Mouse (Mus musculus) embryonic facial prominence, embryonic 10.5 days (tissue): ENCODE results near the gene Zfyve28. TPM values are rescaled to one million over a fixed set of nuclear protein-coding genes. Genes with fewer than 3 reads are reported as not detected.

ENCODE experiments used
- DNase-seq: peaks from one replicate; pipeline ENCODE4 v3.0.0-alpha.2; 2017; ENCODE audit warnings: low spot score
- H3K27ac ChIP-seq: fragments of 300-500 bp; sonication (generic); replicated peaks from 2 replicates; pipeline ENCODE4 v1.5.1; 2016; ENCODE audit warnings: mild to moderate bottlenecking
- H3K27me3 ChIP-seq: fragments of 300-500 bp; sonication (generic); replicated peaks from 2 replicates; pipeline ENCODE4 v1.6.1; 2016; ENCODE audit warnings: low read depth, mild to moderate bottlenecking; ENCODE audit not compliant: poor library complexity, severe bottlenecking
- H3K36me3 ChIP-seq: fragments of 300-500 bp; sonication (generic); replicated peaks from 2 replicates; pipeline ENCODE4 v1.6.1; 2016; ENCODE audit warnings: mild to moderate bottlenecking, moderate library complexity
- H3K4me1 ChIP-seq: fragments of 300-500 bp; sonication (generic); 2 replicates; pipeline ENCODE4 v1.6.1; 2016
- H3K4me3 ChIP-seq: fragments of 300-500 bp; sonication (generic); 2 replicates; pipeline ENCODE4 v1.5.1; 2016; ENCODE audit warnings: mild to moderate bottlenecking, moderate library complexity
- H3K9me3 ChIP-seq: fragments of 300-500 bp; sonication (generic); 2 replicates; pipeline ENCODE4 v1.6.1; 2016; ENCODE audit warnings: mild to moderate bottlenecking
- whole genome bisulfite sequencing: fragments of 180-500 bp; shearing (Covaris S2); methylation state at CpG from one replicate; pipeline ENCODE4 v1.1.7; 2016; 5-methylcytosine and 5-hydroxymethylcytosine counted together
- polyA plus RNA-seq: library from polyadenylated mRNA; unstranded; fragments of >200 nt; fragmentation: Nextera tagmentation; extraction: Ambion mirVana; gene quantifications from 2 replicates; pipeline ENCODE4 v1.2.1, GENCODE M21; 2016

Zfyve28 gene
- polyA plus RNA-seq, 1 experiment from 2014 or later, result 0.93 TPM

DNA sequence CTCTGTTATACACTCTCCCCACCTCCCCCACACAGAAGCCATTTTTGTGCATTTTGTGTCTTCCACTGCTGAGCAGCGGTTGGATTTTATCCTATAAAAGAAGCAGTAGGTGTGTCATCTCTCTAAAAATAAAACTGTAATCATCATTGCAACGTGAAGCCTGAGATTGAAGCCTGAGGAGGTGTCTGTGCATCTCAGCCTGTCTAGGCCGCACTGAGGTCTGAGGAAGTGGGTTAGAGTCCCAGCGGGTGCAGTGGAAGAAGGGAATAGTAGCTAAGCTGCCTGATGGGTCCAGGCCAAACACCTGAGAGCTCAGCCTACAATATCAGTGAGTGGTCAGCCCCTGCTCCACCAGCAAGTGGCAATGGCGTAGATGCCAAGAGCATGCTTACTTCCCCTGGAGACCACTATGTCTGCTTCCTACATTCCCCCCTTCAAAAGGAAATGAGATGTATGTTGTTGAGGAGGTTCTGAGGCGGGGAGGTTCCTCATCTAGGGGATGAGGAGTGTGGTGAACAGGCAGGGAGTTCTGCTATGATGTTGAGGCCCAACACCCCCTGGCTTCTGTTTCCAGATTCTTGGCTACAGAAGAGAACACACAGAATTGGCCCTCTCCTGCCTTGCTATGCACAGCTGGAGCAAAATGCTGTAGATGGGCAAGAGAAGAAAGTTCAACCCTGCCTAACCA, 93.1 kb downstream of the Zfyve28 start:
- Histone ChIP-seq H3K4me1 (0 out of 2 replicates have a peak, but pooled peaks cover 4% of the 10 kb centered on the region), H3K4me3 (no peak overlapping the region), H3K27ac (no peak overlapping the region), H3K27me3 (no peaks in the 10 kb centered on the region), H3K9me3 (no peaks in the 10 kb centered on the region), H3K36me3 (no peaks in the 10 kb centered on the region)
- 81% methylated on average over 6 of the region's 6 CpGs for WGBS
- no peak for DNase-seq

DNA sequence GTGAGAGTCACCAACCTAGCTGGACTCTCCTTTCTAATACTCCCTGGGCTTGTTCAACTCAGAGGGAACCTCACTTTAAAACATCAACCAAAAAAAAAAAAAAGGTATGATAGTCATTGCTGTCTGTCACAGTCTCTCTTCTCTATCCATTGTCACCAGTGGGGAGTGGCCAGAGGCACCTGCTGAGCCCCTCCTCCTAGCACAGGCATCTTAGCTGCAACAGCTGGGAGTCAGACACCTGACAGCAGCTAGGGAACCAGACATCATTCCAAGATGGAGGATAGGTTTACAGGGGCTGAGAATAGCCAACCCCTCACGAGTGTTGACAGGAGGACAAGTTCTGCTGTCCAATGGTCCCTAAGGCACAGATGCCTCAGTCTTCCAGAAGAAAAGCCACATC, 93.8 kb downstream of the Zfyve28 start:
- Histone ChIP-seq H3K4me3 (no peak overlapping the region), H3K4me1 (0 out of 2 replicates have a peak, but pooled peaks cover 6% of the 10 kb centered on the region), H3K27me3 (0 out of 2 replicates have a peak, but pooled peaks cover 3% of the 10 kb centered on the region), H3K9me3 (no peaks in the 10 kb centered on the region), H3K27ac (no peak overlapping the region), H3K36me3 (no peaks in the 10 kb centered on the region)
- DNase-seq, result no peak
- WGBS, result 59% methylated on average over 1 of the region's 1 CpGs

DNA sequence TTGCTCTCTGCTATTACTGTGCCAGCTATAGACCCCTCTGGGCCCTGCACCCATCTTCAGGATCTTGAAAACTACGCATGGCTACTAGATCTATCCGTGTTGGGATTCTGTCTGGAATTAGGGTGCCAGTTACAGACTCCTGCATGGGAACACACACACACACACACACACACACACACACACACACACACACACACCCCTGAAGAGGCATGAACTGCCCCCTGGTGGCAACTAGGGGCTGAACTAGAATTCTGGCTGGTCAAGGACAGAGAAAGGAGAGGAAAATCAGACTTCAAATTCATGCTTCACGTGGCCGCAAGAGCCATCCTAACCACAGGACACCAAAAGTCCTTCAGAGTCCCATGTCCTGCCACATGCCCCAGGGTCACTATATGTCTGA, 96.4 kb downstream of the Zfyve28 start:
- Histone ChIP-seq H3K9me3 (no peaks in the 10 kb centered on the region), H3K27ac (no peak overlapping the region), H3K27me3 (0 out of 2 replicates have a peak, but pooled peaks cover 10% of the 10 kb centered on the region), H3K4me3 (no peak overlapping the region), H3K4me1 (peaks cover 21% of the 10 kb centered on the region), H3K36me3 (no peaks in the 10 kb centered on the region)
- DNase-seq, result peak; percentile 22
- 80% methylated on average over 4 of the region's 4 CpGs for WGBS

GRCm38 (mm10) chr5:34191021-34191420, 97.2 kb downstream of the Zfyve28 start:
- H3K4me3 ChIP-seq, result no peak overlapping the region
- WGBS, result 51% methylated on average over 4 of the region's 4 CpGs
- no peak overlapping the region for H3K27ac ChIP-seq
- H3K36me3 ChIP-seq, result no peaks in the 10 kb centered on the region
- H3K4me1 ChIP-seq, result peaks cover 29% of the 10 kb centered on the region
- no peak for DNase-seq
- H3K9me3 ChIP-seq, result no peaks in the 10 kb centered on the region
- peaks cover 16% of the 10 kb centered on the region; the same call in 1 of the 2 replicates for H3K27me3 ChIP-seq

DNA sequence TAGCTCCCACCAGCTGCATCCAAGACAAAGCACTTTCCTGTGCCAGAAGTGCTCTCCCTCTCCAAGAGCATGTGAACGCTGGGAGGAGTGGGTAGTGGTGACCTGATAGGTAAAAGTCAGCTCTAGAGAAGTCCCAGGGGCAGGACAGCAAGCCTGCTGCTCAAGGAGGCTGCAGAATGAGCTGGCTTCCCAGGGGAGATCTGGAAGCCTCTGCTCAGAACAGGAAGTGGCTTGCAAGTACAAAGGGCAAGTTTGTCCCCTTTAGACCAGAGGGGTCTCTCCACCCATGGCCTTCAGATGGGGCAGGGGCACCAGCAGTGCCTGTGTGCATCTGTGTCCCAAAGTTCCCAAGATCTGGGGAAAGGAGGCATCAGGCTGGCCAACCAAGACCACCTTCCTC, 98.7 kb downstream of the Zfyve28 start:
- Histone ChIP-seq H3K27ac (no peak overlapping the region), H3K27me3 (peaks cover 16% of the 10 kb centered on the region; the same call in 1 of the 2 replicates), H3K9me3 (no peaks in the 10 kb centered on the region), H3K4me3 (no peak overlapping the region), H3K36me3 (no peaks in the 10 kb centered on the region), H3K4me1 (peaks cover 38% of the 10 kb centered on the region)
- WGBS, result 62% methylated on average over 1 of the region's 1 CpGs
- no peak for DNase-seq

DNA sequence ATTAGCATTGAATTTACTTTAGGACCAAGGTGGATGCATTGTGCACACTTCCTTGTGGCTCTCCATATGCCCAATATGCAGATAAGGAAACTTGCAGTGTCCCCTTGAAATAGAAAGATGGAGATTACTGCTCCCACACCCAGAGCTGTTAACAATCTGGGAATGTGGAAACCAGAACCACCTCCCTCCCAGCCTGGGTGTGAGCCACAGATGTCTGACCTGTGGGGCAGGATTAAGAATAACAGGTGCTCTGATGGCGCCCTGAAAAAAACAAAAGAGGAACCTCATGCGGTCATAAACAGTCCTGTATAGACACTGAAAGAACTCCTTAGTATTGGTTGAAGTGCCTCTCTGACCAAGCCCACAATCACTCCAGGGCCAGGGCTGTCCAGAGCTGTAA, 99.4 kb downstream of the Zfyve28 start:
- Histone ChIP-seq H3K27ac (no peak overlapping the region), H3K4me1 (peaks cover 38% of the 10 kb centered on the region), H3K36me3 (0 out of 2 replicates have a peak, but pooled peaks cover 1% of the 10 kb centered on the region), H3K9me3 (no peaks in the 10 kb centered on the region), H3K4me3 (peak overlapping the region; percentile 95; the same call in 1 of the 2 replicates), H3K27me3 (peaks cover 16% of the 10 kb centered on the region; the same call in 1 of the 2 replicates)
- 80% methylated on average over 2 of the region's 2 CpGs for WGBS
- no peak for DNase-seq

DNA sequence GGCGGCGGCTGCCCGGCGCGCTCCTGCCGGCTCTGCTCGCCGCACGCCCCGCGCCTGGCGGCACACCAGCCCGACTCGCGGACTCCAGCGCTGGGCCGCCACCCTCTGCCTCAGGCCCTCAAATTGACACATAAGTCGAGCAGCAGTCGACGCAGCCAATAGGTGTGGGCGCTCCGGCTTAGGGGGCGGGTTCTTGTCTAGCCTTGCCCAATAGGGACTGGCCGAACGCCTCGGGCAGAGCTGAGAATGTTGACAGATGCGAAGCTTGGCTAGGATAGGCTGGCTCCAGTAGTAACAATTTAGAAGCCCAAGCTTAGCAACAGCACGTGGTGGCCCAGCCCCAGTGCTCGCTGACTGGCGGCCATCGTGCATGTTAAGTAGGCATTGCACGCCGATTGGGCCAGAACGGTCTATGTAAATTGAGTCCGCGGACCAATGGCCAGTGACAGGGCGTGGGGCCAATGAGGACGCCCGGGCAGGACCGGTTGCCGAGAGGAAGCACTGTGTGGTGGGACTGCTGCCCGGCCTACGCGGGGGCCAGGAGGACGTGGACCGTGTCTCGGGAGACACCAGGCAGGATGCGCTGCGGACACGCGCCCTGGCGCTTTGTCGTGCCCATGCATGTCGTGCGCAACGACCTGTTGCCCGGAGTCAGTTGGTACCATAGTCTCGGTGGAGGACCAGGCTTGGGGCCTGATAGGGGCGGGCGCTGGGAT, 100.5 kb downstream of the Zfyve28 start, which contains the start of gene Mxd4:
Mxd4 (minus strand) TSS at position 120 of the 716 bp plus-strand sequence.
- peak within 1 kb of the TSS; percentile 89 for H3K27ac ChIP-seq
- peaks cover 48% of the 10 kb centered on the region for H3K4me1 ChIP-seq
- peak; percentile 99 for DNase-seq
- H3K9me3 ChIP-seq, result no peaks in the 10 kb centered on the region
- peaks cover 12% of the 10 kb centered on the region; the same call in 1 of the 2 replicates for H3K36me3 ChIP-seq
- H3K27me3 ChIP-seq, result peaks cover 16% of the 10 kb centered on the region; the same call in 1 of the 2 replicates
- WGBS, result under 1% methylated on average over 60 of the region's 60 CpGs
- peak within 1 kb of the TSS; percentile 95 for H3K4me3 ChIP-seq

GRCm38 (mm10) chr5:34186961-34187391, 101.3 kb downstream of the Zfyve28 start:
- H3K9me3 ChIP-seq, result no peaks in the 10 kb centered on the region
- H3K36me3 ChIP-seq, result peaks cover 20% of the 10 kb centered on the region
- peak; percentile 63 for DNase-seq
- H3K27me3 ChIP-seq, result peaks cover 16% of the 10 kb centered on the region; the same call in 1 of the 2 replicates
- H3K27ac ChIP-seq, result peak overlapping the region; percentile 89
- under 1% methylated on average over 46 of the region's 46 CpGs for WGBS
- H3K4me3 ChIP-seq, result peak overlapping the region; percentile 95
- peaks cover 48% of the 10 kb centered on the region for H3K4me1 ChIP-seq

DNA sequence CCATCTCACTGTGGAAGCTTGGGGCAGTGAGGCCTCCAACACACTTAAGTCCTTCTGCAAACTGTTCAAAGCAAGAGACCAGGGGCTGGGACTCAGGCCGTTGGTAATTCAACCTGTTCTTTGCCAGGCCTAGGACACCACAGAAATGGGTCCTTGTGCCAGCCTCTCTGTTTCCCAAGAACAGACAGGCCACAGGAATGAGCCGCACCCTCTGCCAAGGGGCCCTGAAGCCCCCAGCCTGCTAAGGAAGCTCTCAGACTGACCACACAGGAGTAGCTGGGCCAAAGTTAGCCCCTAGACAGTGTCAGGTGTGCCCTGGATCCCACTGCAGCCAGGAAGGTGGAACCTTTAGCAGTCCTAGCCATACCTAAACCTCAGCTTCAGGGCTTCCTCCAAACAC, 101.9 kb downstream of the Zfyve28 start:
- peak overlapping the region; percentile 95 for H3K4me3 ChIP-seq
- H3K9me3 ChIP-seq, result no peaks in the 10 kb centered on the region
- peaks cover 16% of the 10 kb centered on the region; the same call in 1 of the 2 replicates for H3K27me3 ChIP-seq
- H3K27ac ChIP-seq, result peak overlapping the region; percentile 89; the same call in 1 of the 2 replicates
- H3K4me1 ChIP-seq, result peaks cover 48% of the 10 kb centered on the region
- DNase-seq, result no peak
- peaks cover 23% of the 10 kb centered on the region for H3K36me3 ChIP-seq
- WGBS, result 71% methylated on average over 2 of the region's 2 CpGs

- no peak for DNase-seq
- Histone ChIP-seq H3K27me3 (peaks cover 16% of the 10 kb centered on the region; the same call in 1 of the 2 replicates), H3K4me1 (peaks cover 48% of the 10 kb centered on the region), H3K4me3 (peak overlapping the region; percentile 95; the same call in 1 of the 2 replicates), H3K36me3 (peaks cover 28% of the 10 kb centered on the region), H3K27ac (no peak overlapping the region), H3K9me3 (no peaks in the 10 kb centered on the region)
These were observed 102.5 kb downstream of the Zfyve28 start for GRCm38 (mm10) chr5:34185791-34186190.

DNA sequence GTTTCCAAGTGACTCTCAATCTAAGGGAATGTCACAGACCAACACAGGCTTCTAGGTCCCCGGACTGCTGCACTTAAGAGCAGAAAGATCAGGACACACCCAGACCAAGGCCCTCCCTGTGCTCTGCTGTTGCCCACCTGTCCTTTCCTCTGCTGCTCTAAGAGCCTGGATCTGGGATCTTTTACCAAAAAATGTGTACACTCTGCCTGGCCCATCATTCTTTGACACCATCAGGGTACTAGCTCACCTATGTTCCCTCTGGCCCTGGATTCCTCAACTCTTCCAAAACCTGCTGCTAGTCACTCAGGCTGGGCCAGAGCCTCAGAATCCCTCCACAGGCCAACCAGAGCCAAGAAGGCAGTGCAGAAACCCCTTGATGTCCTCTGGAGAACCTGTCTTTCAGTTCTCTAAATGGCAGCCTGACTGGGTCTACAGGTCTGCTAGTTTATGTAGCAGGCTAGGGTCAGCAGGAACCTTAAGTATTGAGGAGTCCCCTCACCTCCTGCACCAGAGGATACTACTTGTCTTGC, 103.1 kb downstream of the Zfyve28 start:
- 92% methylated on average over 1 of the region's 1 CpGs for WGBS
- DNase-seq, result peak; percentile 5
- Histone ChIP-seq H3K4me3 (peak overlapping the region; percentile 95; the same call in 1 of the 2 replicates), H3K27ac (no peak overlapping the region), H3K36me3 (peaks cover 30% of the 10 kb centered on the region), H3K9me3 (no peaks in the 10 kb centered on the region), H3K4me1 (peaks cover 44% of the 10 kb centered on the region), H3K27me3 (peaks cover 16% of the 10 kb centered on the region; the same call in 1 of the 2 replicates)

- peaks cover 35% of the 10 kb centered on the region for H3K36me3 ChIP-seq
- H3K9me3 ChIP-seq, result no peaks in the 10 kb centered on the region
- peaks cover 37% of the 10 kb centered on the region for H3K4me1 ChIP-seq
- peaks cover 8% of the 10 kb centered on the region; the same call in 1 of the 2 replicates for H3K27me3 ChIP-seq
- no peak overlapping the region for H3K27ac ChIP-seq
- H3K4me3 ChIP-seq, result no peak overlapping the region
- peak; percentile 5 for DNase-seq
- WGBS, result 88% methylated on average over 3 of the region's 3 CpGs
These were observed 104.3 kb downstream of the Zfyve28 start for GRCm38 (mm10) chr5:34183976-34184375.
